Mouse (Mus musculus) v-Abl transformed pro-B cells (cell line): Measurements from ENCODE around the gene Mau2.
"Not testable (repeated sequence)": the region's sequence is repeated elsewhere in the genome, so short reads cannot be mapped to it uniquely, and the experiment has no call there.

Experiments
- in situ Hi-C, 2 experiments: fragments of 400-800 bp; cut with MboI; formaldehyde crosslinking; loops; one replicate each; pipeline ENCODE4 v1.15.1; 2025; ENCODE audit not compliant: unreplicated experiment in 2 of 2

The Mau2 gene

GRCm38 (mm10) chr8:70030255-70030654 lies 12.3 kb downstream of the Mau2 start:
- in situ Hi-C loops = no loop called here

GRCm38 (mm10) chr8:70026151-70026550 lies 16.4 kb downstream of the Mau2 start:
- in situ Hi-C loops = no loop called here

- in situ Hi-C loops = loop anchor here (25.0 kb wide), 2 partner anchors 386 to 686 kb away; partner anchors contain the start of gene Zfp868 (in 1 of the 2)
Measured at GRCm38 (mm10) chr8:70023596-70023995, 18.9 kb downstream of the Mau2 start.

- in situ Hi-C loops = loop anchor here (25.0 kb wide), 2 partner anchors 378 to 678 kb away; partner anchors contain the start of gene Zfp868 (in 1 of the 2)
Measured at GRCm38 (mm10) chr8:70015017-70015416, 27.5 kb downstream of the Mau2 start.

- in situ Hi-C loops = loop anchor here (25.0 kb wide), 2 partner anchors 375 to 675 kb away; partner anchors contain the start of gene Zfp868 (in 1 of the 2)
Measured at GRCm38 (mm10) chr8:70012763-70013162, 29.8 kb downstream of the Mau2 start.

GRCm38 (mm10) chr8:70012350-70012749 lies 30.2 kb downstream of the Mau2 start:
- in situ Hi-C loops = loop anchor here (25.0 kb wide), 2 partner anchors 375 to 675 kb away; partner anchors contain the start of gene Zfp868 (in 1 of the 2)

- in situ Hi-C loops = loop anchor here (25.0 kb wide), 2 partner anchors 373 to 673 kb away; partner anchors contain the start of gene Zfp868 (in 1 of the 2)
Measured at GRCm38 (mm10) chr8:70010796-70011195, 31.7 kb downstream of the Mau2 start.

- in situ Hi-C loops = loop anchor here (5.0 to 25.0 kb wide), 4 partner anchors 107 to 668 kb away; partner anchors contain the start of gene Zfp868 (in 1 of the 2)
Measured at GRCm38 (mm10) chr8:70005178-70005577, 37.4 kb downstream of the Mau2 start.

GRCm38 (mm10) chr8:70004345-70004744 lies 38.2 kb downstream of the Mau2 start:
- in situ Hi-C loops = loop anchor here (5.0 to 25.0 kb wide), 5 partner anchors 82 to 667 kb away; partner anchors contain the start of gene Zfp868 (in 1 of the 2)

GRCm38 (mm10) chr8:70003204-70003657 lies 39.3 kb downstream of the Mau2 start:
- in situ Hi-C loops = loop anchor here (5.0 to 25.0 kb wide), 5 partner anchors 81 to 666 kb away; partner anchors contain the start of gene Zfp868 (in 1 of the 2)

GRCm38 (mm10) chr8:70001892-70002191 lies 40.7 kb downstream of the Mau2 start:
- in situ Hi-C loops = loop anchor here (5.0 to 25.0 kb wide), 5 partner anchors 80 to 665 kb away; partner anchors contain the start of gene Zfp868 (in 1 of the 2)

GRCm38 (mm10) chr8:70001176-70001891 lies 41.2 kb downstream of the Mau2 start:
- in situ Hi-C loops = loop anchor here (5.0 to 25.0 kb wide), 5 partner anchors 79 to 664 kb away; partner anchors contain the start of gene Zfp868 (in 1 of the 2)

- in situ Hi-C loops = loop anchor here (5.0 to 25.0 kb wide), 5 partner anchors 78 to 663 kb away; partner anchors contain the start of gene Zfp868 (in 1 of the 2)
Measured at GRCm38 (mm10) chr8:70000226-70000625, 42.3 kb downstream of the Mau2 start.

GRCm38 (mm10) chr8:69999236-69999635 lies 43.3 kb downstream of the Mau2 start:
- in situ Hi-C loops = loop anchor here in 1 of 2 experiments (10.0 kb wide), 1 partner anchor 374 kb away; the partner anchor contains the start of gene Zfp868

GRCm38 (mm10) chr8:69998706-69999105 lies 43.8 kb downstream of the Mau2 start:
- in situ Hi-C loops = loop anchor here in 1 of 2 experiments (10.0 kb wide), 1 partner anchor 374 kb away; the partner anchor contains the start of gene Zfp868

- in situ Hi-C loops = loop anchor here in 1 of 2 experiments (10.0 kb wide), 1 partner anchor 372 kb away; the partner anchor contains the start of gene Zfp868
Measured at GRCm38 (mm10) chr8:69996589-69997285, 45.8 kb downstream of the Mau2 start.

- in situ Hi-C loops = loop anchor here in 1 of 2 experiments (10.0 kb wide), 1 partner anchor 371 kb away; the partner anchor contains the start of gene Zfp868
Measured at GRCm38 (mm10) chr8:69995776-69996588, 46.6 kb downstream of the Mau2 start, which contains the start of gene Gatad2a. TSS of gene Gatad2a (minus strand) at chr8:69996384.

- in situ Hi-C loops = loop anchor here in 1 of 2 experiments (10.0 kb wide), 1 partner anchor 371 kb away; the partner anchor contains the start of gene Zfp868
Measured at GRCm38 (mm10) chr8:69995422-69995775, 47.1 kb downstream of the Mau2 start.

GRCm38 (mm10) chr8:69988936-69989335 lies 53.6 kb downstream of the Mau2 start:
- in situ Hi-C loops = not testable (repeated sequence)
